Mouse (Mus musculus) ES-E14 (cell line): Measurements from ENCODE around the gene Coro1c.

ENCODE experiments used
- CHD2 ChIP-seq: IDR thresholded peaks from 2 replicates; pipeline ENCODE4 v1.6.1; 2014; ENCODE audit warnings: mild to moderate bottlenecking, low read depth, low read length, inconsistent platforms
- MAFK ChIP-seq: IDR thresholded peaks from 2 replicates; pipeline ENCODE4 v1.6.1; 2014; ENCODE audit warnings: mild to moderate bottlenecking, low read depth, low read length, inconsistent platforms; ENCODE audit not compliant: insufficient read depth
- ZC3H11A ChIP-seq: IDR thresholded peaks from 2 replicates; pipeline ENCODE4 v1.6.1; 2012; ENCODE audit warnings: low read depth, mild to moderate bottlenecking, inconsistent platforms, low read length, borderline replicate concordance
- ZNF384 ChIP-seq: IDR thresholded peaks from 2 replicates; pipeline ENCODE4 v1.6.1; 2012; ENCODE audit warnings: low read depth, low read length, inconsistent platforms

DNA sequence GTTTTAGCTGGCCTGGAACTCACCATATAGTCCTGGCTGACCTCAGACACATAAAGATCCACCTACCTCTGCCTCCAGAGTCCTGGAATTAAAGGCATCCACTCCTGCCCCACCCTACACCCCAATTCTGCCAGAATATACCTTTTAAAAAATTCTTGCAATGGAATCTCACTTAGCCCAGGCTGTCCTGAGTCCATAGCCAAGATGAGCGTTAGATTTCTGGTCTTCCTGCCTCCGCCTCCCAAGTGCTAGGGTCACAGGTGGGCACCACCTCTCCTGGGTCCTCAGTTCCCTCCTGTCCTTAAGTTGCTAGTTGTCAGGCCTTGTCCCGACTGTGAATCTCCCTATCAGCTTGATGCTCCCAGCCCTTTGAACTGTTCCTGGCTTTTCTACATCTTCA, 23.8 kb upstream of the Coro1c start:
- TF ChIP-seq ZNF384: no peak
- TF ChIP-seq ZC3H11A: no peak
- TF ChIP-seq CHD2: no peak
- TF ChIP-seq MAFK: no peak
